Mouse (Mus musculus) E14TG2a.4 (cell line): Measurements from ENCODE around the gene Serpina3b.

ENCODE experiments used
- H3K27me3 ChIP-seq: 2 replicates; pipeline ENCODE4 v1.6.1; 2014; ENCODE audit warnings: low read length, control low read depth; ENCODE audit not compliant: insufficient read depth
- H3K36me3 ChIP-seq: 2 replicates; pipeline ENCODE4 v1.6.1; 2014; ENCODE audit warnings: low read length, control low read depth; ENCODE audit not compliant: insufficient read depth
- H3K4me1 ChIP-seq: replicated peaks from 2 replicates; pipeline ENCODE4 v1.6.1; 2014; ENCODE audit warnings: low read depth, low read length, control low read depth
- H3K4me3 ChIP-seq: replicated peaks from 2 replicates; pipeline ENCODE4 v1.5.1; 2014; ENCODE audit warnings: mild to moderate bottlenecking, low read length
- H3K9me3 ChIP-seq: 2 replicates; pipeline ENCODE4 v1.6.1; 2014; ENCODE audit warnings: low read length, control low read depth
- CTCF ChIP-seq: conservative IDR thresholded peaks from 2 replicates; pipeline ENCODE4 v1.5.1; 2014; ENCODE audit warnings: low read length
- NANOG ChIP-seq: IDR thresholded peaks from 2 replicates; pipeline ENCODE4 v1.6.1; 2014; ENCODE audit warnings: borderline replicate concordance, low read length, mixed read lengths
- POU5F1 ChIP-seq: IDR thresholded peaks from 2 replicates; pipeline ENCODE4 v1.6.1; 2014; ENCODE audit warnings: low read length, borderline replicate concordance

The Serpina3b gene

GRCm38 (mm10) chr12:104145571-104145970 is 17.8 kb downstream of the Serpina3b start:
- no peaks in the 10 kb centered on the region for H3K27me3 ChIP-seq
- no peaks in the 10 kb centered on the region for H3K4me1 ChIP-seq
- H3K4me3 ChIP-seq: no peak overlapping the region
- no peak for TF ChIP-seq POU5F1
- TF ChIP-seq NANOG: no peak
- H3K36me3 ChIP-seq: no peaks in the 10 kb centered on the region
- no peaks in the 10 kb centered on the region for H3K9me3 ChIP-seq

GRCm38 (mm10) chr12:104151989-104152388 is 24.2 kb downstream of the Serpina3b start:
- H3K27me3 ChIP-seq: no peaks in the 10 kb centered on the region
- H3K36me3 ChIP-seq: no peaks in the 10 kb centered on the region
- H3K4me1 ChIP-seq: no peaks in the 10 kb centered on the region
- no peak for TF ChIP-seq CTCF
- peaks cover 8% of the 10 kb centered on the region; the same call in 1 of the 2 replicates for H3K9me3 ChIP-seq
- H3K4me3 ChIP-seq: no peak overlapping the region

GRCm38 (mm10) chr12:104153041-104153645 is 25.3 kb downstream of the Serpina3b start:
- H3K9me3 ChIP-seq: peaks cover 8% of the 10 kb centered on the region; the same call in 1 of the 2 replicates
- no peaks in the 10 kb centered on the region for H3K4me1 ChIP-seq
- H3K36me3 ChIP-seq: no peaks in the 10 kb centered on the region
- TF ChIP-seq CTCF: no peak
- no peak for TF ChIP-seq NANOG
- TF ChIP-seq POU5F1: no peak
- no peak overlapping the region for H3K4me3 ChIP-seq
- H3K27me3 ChIP-seq: no peaks in the 10 kb centered on the region

GRCm38 (mm10) chr12:104153656-104154055 is 25.9 kb downstream of the Serpina3b start, which contains the start of gene Serpina3c:
Serpina3c (minus strand) TSS chr12:104153870.
- TF ChIP-seq NANOG: no peak
- TF ChIP-seq POU5F1: no peak
- TF ChIP-seq CTCF: no peak
- no peaks in the 10 kb centered on the region for H3K27me3 ChIP-seq
- H3K4me1 ChIP-seq: no peaks in the 10 kb centered on the region
- H3K36me3 ChIP-seq: no peaks in the 10 kb centered on the region
- H3K9me3 ChIP-seq: peaks cover 8% of the 10 kb centered on the region; the same call in 1 of the 2 replicates
- H3K4me3 ChIP-seq: no peak within 1 kb of the TSS

- H3K4me1 ChIP-seq: no peaks in the 10 kb centered on the region
- no peak for TF ChIP-seq CTCF
- no peak for TF ChIP-seq POU5F1
- no peak for TF ChIP-seq NANOG
- H3K9me3 ChIP-seq: no peaks in the 10 kb centered on the region
- H3K36me3 ChIP-seq: no peaks in the 10 kb centered on the region
- no peak overlapping the region for H3K4me3 ChIP-seq
- H3K27me3 ChIP-seq: no peaks in the 10 kb centered on the region
These were observed 47.0 kb downstream of the Serpina3b start for GRCm38 (mm10) chr12:104174747-104175146.

GRCm38 (mm10) chr12:104175636-104176035 is 47.8 kb downstream of the Serpina3b start:
- no peaks in the 10 kb centered on the region for H3K36me3 ChIP-seq
- H3K9me3 ChIP-seq: no peaks in the 10 kb centered on the region
- no peak overlapping the region for H3K4me3 ChIP-seq
- H3K27me3 ChIP-seq: no peaks in the 10 kb centered on the region
- no peak for TF ChIP-seq CTCF
- TF ChIP-seq NANOG: no peak
- TF ChIP-seq POU5F1: no peak
- H3K4me1 ChIP-seq: no peaks in the 10 kb centered on the region

GRCm38 (mm10) chr12:104178577-104178976 is 50.8 kb downstream of the Serpina3b start:
- no peaks in the 10 kb centered on the region for H3K36me3 ChIP-seq
- H3K4me3 ChIP-seq: no peak overlapping the region
- no peak for TF ChIP-seq NANOG
- no peak for TF ChIP-seq POU5F1
- TF ChIP-seq CTCF: no peak
- no peaks in the 10 kb centered on the region for H3K4me1 ChIP-seq
- no peaks in the 10 kb centered on the region for H3K9me3 ChIP-seq
- no peaks in the 10 kb centered on the region for H3K27me3 ChIP-seq

- H3K27me3 ChIP-seq: no peaks in the 10 kb centered on the region
- H3K9me3 ChIP-seq: no peaks in the 10 kb centered on the region
- H3K4me3 ChIP-seq: no peak overlapping the region
These were observed 51.2 kb downstream of the Serpina3b start for GRCm38 (mm10) chr12:104178987-104179386.

GRCm38 (mm10) chr12:104185046-104185445 is 57.2 kb downstream of the Serpina3b start:
- Histone ChIP-seq H3K4me1 (no peaks in the 10 kb centered on the region), H3K27me3 (no peaks in the 10 kb centered on the region), H3K4me3 (no peak overlapping the region), H3K36me3 (no peaks in the 10 kb centered on the region), H3K9me3 (no peaks in the 10 kb centered on the region)
- no peak for TF ChIP-seq NANOG

More at GRCm38 (mm10) chr12:104178987-104179386, 51.2 kb downstream of the Serpina3b start:
- Histone ChIP-seq H3K36me3 (no peaks in the 10 kb centered on the region), H3K4me1 (no peaks in the 10 kb centered on the region)
- TF ChIP-seq CTCF (no peak), POU5F1 (no peak), NANOG (no peak)
